Mouse (Mus musculus) embryonic fibroblast, embryonic 13.5 days (primary cell): ENCODE measurements around the gene Gdpd5.

Experiments
- CTCF ChIP-seq: IDR thresholded peaks from 2 replicates; pipeline ENCODE4 v1.5.1; 2011; ENCODE audit warnings: mild to moderate bottlenecking, control low read depth, low read length, moderate library complexity, borderline replicate concordance; ENCODE audit not compliant: insufficient read depth
- POLR2A ChIP-seq: IDR thresholded peaks from 2 replicates; pipeline ENCODE4 v1.6.1; 2011; ENCODE audit warnings: low read depth, mild to moderate bottlenecking, control low read depth, low read length, moderate library complexity

GRCm38 (mm10) chr7:99475562-99475911 is 94.3 kb downstream of the Gdpd5 start:
- TF ChIP-seq POLR2A (no peak), CTCF (no peak)
